ENCODE assay signal across 11 mouse cellular contexts in the genomic region with DNA sequence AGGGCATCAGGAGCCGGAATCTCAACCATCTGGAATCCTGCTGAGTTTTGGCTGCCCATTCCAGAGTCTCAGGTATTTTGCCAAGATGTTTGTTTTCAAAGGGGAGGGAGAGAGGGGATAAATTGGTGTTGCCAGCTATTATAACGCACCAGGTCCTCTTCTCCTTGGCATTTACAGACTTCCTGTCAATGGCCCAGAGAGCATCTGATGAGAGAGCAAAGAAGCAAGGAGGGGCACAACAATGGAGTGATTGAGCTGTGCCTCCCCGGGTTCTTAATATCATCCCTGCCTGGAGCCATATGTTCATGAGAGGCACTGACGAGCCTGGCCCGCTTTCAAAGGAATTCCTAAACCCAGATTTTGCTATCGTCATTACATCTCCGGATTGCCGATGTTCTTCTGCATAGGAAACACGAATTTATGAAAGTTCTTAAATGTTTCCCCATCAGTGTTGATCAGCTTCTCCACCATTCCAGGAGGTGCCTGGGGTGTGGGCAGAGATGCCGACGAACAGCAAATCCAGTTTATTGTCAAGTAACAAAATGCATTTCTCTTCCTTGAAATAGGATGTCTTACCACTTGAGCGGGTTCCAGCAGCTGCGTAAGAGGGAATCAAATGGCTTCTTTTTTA. TPM values are rescaled to one million over a fixed set of nuclear protein-coding genes. Genes with fewer than 3 reads are reported as not detected.
DNase-seq lines count a peak whose midpoint lies in the region; ATAC-seq lines count a peak whose summit lies in the region.
"Had no signal": no experiment of that assay in that cellular context is flagged by ENCODE, and none has a peak within 500 bp of the region (broad histone marks: within the 10 kb centered on the region; RNA-seq: fewer than 3 reads in every experiment).

No protein-coding gene starts in this region.

- no peaks in the 10 kb centered on the region for H3K36me3 ChIP-seq in forebrain, embryonic 15.5 days
- no peaks in the 10 kb centered on the region for H3K36me3 ChIP-seq in forebrain, embryonic 11.5 days (ENCODE audit: control insufficient read depth, insufficient read depth, low read length)
- H3K36me3 ChIP-seq in kidney, embryonic 14.5 days (ENCODE audit: control insufficient read depth, insufficient read depth, low read length), result no peaks in the 10 kb centered on the region
- H3K36me3 ChIP-seq: hindbrain, embryonic 10.5 days; limb, embryonic 13.5 days had no signal

- intact Hi-C loops in heart, postnatal 36 days (cut with DNase I), result no loop called here

- peak overlapping the region; percentile 17 for H3K4me2 ChIP-seq in forebrain, embryonic 15.5 days (replicated peaks)
- H3K4me2 ChIP-seq in forebrain, embryonic 11.5 days (ENCODE audit: low read depth, low read length, severe bottlenecking), result no peak overlapping the region
- no peak overlapping the region for H3K4me2 ChIP-seq in kidney, embryonic 14.5 days (replicated peaks; ENCODE audit: low read depth, low read length)
- H3K4me2 ChIP-seq: limb, embryonic 13.5 days had no signal

- no peaks in the 10 kb centered on the region for H3K27me3 ChIP-seq in forebrain, embryonic 15.5 days
- no peaks in the 10 kb centered on the region for H3K27me3 ChIP-seq in forebrain, embryonic 11.5 days (ENCODE audit: control insufficient read depth, insufficient read depth, low read length)
- H3K27me3 ChIP-seq in kidney, embryonic 14.5 days (ENCODE audit: control insufficient read depth, insufficient read depth, low read length), result no peaks in the 10 kb centered on the region
- H3K27me3 ChIP-seq: limb, embryonic 13.5 days had no signal

- no peak overlapping the region for H3K4me3 ChIP-seq in forebrain, embryonic 15.5 days
- no peak overlapping the region for H3K4me3 ChIP-seq in forebrain, embryonic 11.5 days (ENCODE audit: low read depth, low read length)
- H3K4me3 ChIP-seq in kidney, embryonic 14.5 days (ENCODE audit: low read length), result no peak overlapping the region
- H3K4me3 ChIP-seq: hindbrain, embryonic 10.5 days; limb, embryonic 13.5 days had no signal

- WGBS in forebrain, embryonic 15.5 days, result 41% methylated on average over 13 of the region's 13 CpGs
- 73% methylated on average over 13 of the region's 13 CpGs for WGBS in forebrain, embryonic 11.5 days
- 79% methylated on average over 13 of the region's 13 CpGs for WGBS in kidney, embryonic 14.5 days

- no peak for DNase-seq in forebrain, embryonic 11.5 days (ENCODE audit: low spot score)
- peak; percentile 94 to 96 for DNase-seq in cerebellum, postnatal 14 days
- DNase-seq in layer of hippocampus, adult 8-10 months (ENCODE audit: low spot score in 2 of 2), result peak; percentile 49 to 68
- peak; percentile 49 to 66 for DNase-seq in right cerebral cortex, adult 2 months (ENCODE audit: low spot score in 2 of 2)
- no peak for DNase-seq in heart, postnatal 36 days
- DNase-seq in retina, postnatal 1 day, result no peak
- DNase-seq: lung, postnatal 36 days had no signal

- H3K4me1 ChIP-seq in forebrain, embryonic 15.5 days, result peaks cover 7% of the 10 kb centered on the region
- no peaks in the 10 kb centered on the region for H3K4me1 ChIP-seq in forebrain, embryonic 11.5 days (replicated peaks; ENCODE audit: control insufficient read depth, insufficient read depth, low read length)
- no peaks in the 10 kb centered on the region for H3K4me1 ChIP-seq in kidney, embryonic 14.5 days (ENCODE audit: control insufficient read depth, insufficient read depth, low read length)
- H3K4me1 ChIP-seq: hindbrain, embryonic 10.5 days; limb, embryonic 13.5 days had no signal

- no peak; the same call in 1 of the 2 replicates for ATAC-seq in forebrain, embryonic 15.5 days (replicated peaks)
- no peak for ATAC-seq in forebrain, embryonic 11.5 days (replicated peaks; ENCODE audit: low FRiP score)
- no peak for ATAC-seq in kidney, embryonic 14.5 days (ENCODE audit: low FRiP score, low TSS enrichment)

- no peak overlapping the region for H3K9ac ChIP-seq in forebrain, embryonic 15.5 days (replicated peaks)
- no peak overlapping the region for H3K9ac ChIP-seq in forebrain, embryonic 11.5 days (ENCODE audit: low read length)
- H3K9ac ChIP-seq in kidney, embryonic 14.5 days (ENCODE audit: low read depth, low read length), result no peak overlapping the region
- H3K9ac ChIP-seq: limb, embryonic 13.5 days had no signal

- H3K9me3 ChIP-seq in forebrain, embryonic 15.5 days, result no peaks in the 10 kb centered on the region
- no peaks in the 10 kb centered on the region for H3K9me3 ChIP-seq in forebrain, embryonic 11.5 days (ENCODE audit: control insufficient read depth, low read length)
- H3K9me3 ChIP-seq in kidney, embryonic 14.5 days (ENCODE audit: control insufficient read depth, low read length), result no peaks in the 10 kb centered on the region
- H3K9me3 ChIP-seq: hindbrain, embryonic 10.5 days; limb, embryonic 13.5 days had no signal

- H3K27ac ChIP-seq in forebrain, embryonic 15.5 days (replicated peaks), result no peak overlapping the region
- H3K27ac ChIP-seq in forebrain, embryonic 11.5 days (ENCODE audit: low read depth, low read length), result no peak overlapping the region
- no peak overlapping the region for H3K27ac ChIP-seq in kidney, embryonic 14.5 days (ENCODE audit: low read depth, low read length)
- H3K27ac ChIP-seq: hindbrain, embryonic 10.5 days; limb, embryonic 13.5 days had no signal

RNA-seq across cellular contexts. Expression of a gene that starts 31.0 kb away (rescaled TPM):
- not detected in 2 replicates for polyA plus RNA-seq in forebrain, embryonic 15.5 days (2015; fragmentation: Nextera tagmentation; extraction: Ambion mirVana)
- polyA plus RNA-seq in forebrain, embryonic 11.5 days (2014; fragmentation: Nextera tagmentation; extraction: Ambion mirVana), result not detected in 2 replicates
- 10 to 100 TPM; 18.5 to 24.4 (median 20.1) TPM for total RNA-seq in layer of hippocampus, adult 8-10 months (2022)
- total RNA-seq in heart, postnatal 36 days (2021), result not detected
- polyA plus RNA-seq in kidney, embryonic 14.5 days (2014; fragmentation: Nextera tagmentation; extraction: Ambion mirVana), result not detected in 2 replicates
- polyA plus RNA-seq: hindbrain, embryonic 10.5 days; limb, embryonic 13.5 days had no signal

RNA-seq across cellular contexts. Expression of a gene that starts 41.6 kb away (rescaled TPM):
- 7.2 and 7.4 TPM in 2 replicates for polyA plus RNA-seq in forebrain, embryonic 15.5 days (2015; fragmentation: Nextera tagmentation; extraction: Ambion mirVana)
- 0.93 and 1.1 TPM in 2 replicates for polyA plus RNA-seq in forebrain, embryonic 11.5 days (2014; fragmentation: Nextera tagmentation; extraction: Ambion mirVana)
- total RNA-seq in layer of hippocampus, adult 8-10 months (2022), result 10 to 100 TPM; 68.2 to 87.1 (median 81.3) TPM
- not detected for total RNA-seq in heart, postnatal 36 days (2021)
- polyA plus RNA-seq in kidney, embryonic 14.5 days (2014; fragmentation: Nextera tagmentation; extraction: Ambion mirVana), result 0.05 and 0.13 TPM in 2 replicates

RNA-seq across cellular contexts. Expression of a gene that starts 43.0 kb away (rescaled TPM):
- polyA plus RNA-seq in forebrain, embryonic 15.5 days (2015; fragmentation: Nextera tagmentation; extraction: Ambion mirVana), result 5.9 TPM in 2 replicates
- polyA plus RNA-seq in forebrain, embryonic 11.5 days (2014; fragmentation: Nextera tagmentation; extraction: Ambion mirVana), result 11.8 and 13.5 TPM in 2 replicates
- 10 to 100 TPM in 1 of 4 experiments, 1 to 10 TPM in 3; 7.2 to 10.1 (median 8.4) TPM for total RNA-seq in layer of hippocampus, adult 8-10 months (2022)
- 1 to 10 TPM; 2.1 to 2.4 TPM for total RNA-seq in heart, postnatal 36 days (2021)
- 7.1 and 9.2 TPM in 2 replicates for polyA plus RNA-seq in kidney, embryonic 14.5 days (2014; fragmentation: Nextera tagmentation; extraction: Ambion mirVana)

Comparison
In these comparisons a context has a peak if more than half of its experiments do, and no peak if none do; other contexts are left out.
1. DNase-seq: peak in cerebellum, postnatal 14 days (2 of 2), layer of hippocampus, adult 8-10 months (2 of 2) and right cerebral cortex, adult 2 months (2 of 2); none in forebrain, embryonic 11.5 days (single experiment), heart, postnatal 36 days (0 of 2) and retina, postnatal 1 day (single experiment).